Mouse (Mus musculus) bone marrow, adult 2 months (tissue): ENCODE results near the gene Eps8l2.

Source experiments
- CTCF ChIP-seq: fragments of 200-500 bp; IDR thresholded peaks from 2 replicates; pipeline ENCODE4 v1.5.1; 2011; ENCODE audit warnings: low read length, control low read depth; ENCODE audit not compliant: control insufficient read depth, insufficient read depth
- POLR2A ChIP-seq: fragments of 200-500 bp; IDR thresholded peaks from 2 replicates; pipeline ENCODE4 v1.6.1; 2011; ENCODE audit warnings: low read depth, mild to moderate bottlenecking, control low read depth, low read length, borderline replicate concordance; ENCODE audit not compliant: control insufficient read depth

DNA sequence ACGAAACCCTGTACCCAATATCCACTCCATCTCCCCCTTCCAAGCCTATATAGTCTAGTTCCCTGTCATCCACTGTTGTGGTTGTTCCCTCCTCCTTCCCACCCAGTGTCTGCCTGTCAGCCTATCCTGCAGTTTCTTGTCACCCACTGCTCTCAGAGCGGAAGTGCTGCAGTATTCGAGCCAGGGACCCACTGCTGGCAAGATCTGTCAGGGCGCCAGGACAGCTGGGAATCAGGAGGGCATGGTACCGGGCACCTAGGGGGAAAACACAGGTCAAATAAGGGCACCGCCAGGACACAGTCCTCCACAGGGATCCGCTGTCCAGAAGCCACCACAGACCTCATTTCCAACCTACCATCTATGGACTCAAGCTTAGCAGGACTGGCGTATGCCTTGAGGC, 72.0 kb downstream of the Eps8l2 start:
- TF ChIP-seq POLR2A (0 out of 2 replicates have a peak, but pooled peaks have one; percentile 16), CTCF (no peak)
